Mouse (Mus musculus) midbrain, embryonic 10.5 days (tissue): Measurements from ENCODE around the gene Prtg. TPM values are rescaled to one million over a fixed set of nuclear protein-coding genes. Genes with fewer than 3 reads are reported as not detected.
A peak's percentile ranks its signal among the peaks of the same experiment; 100 is the strongest.

Experiments used
- DNase-seq: peaks from one replicate; pipeline ENCODE4 v3.0.0-alpha.2; 2017; ENCODE audit warnings: low spot score
- H3K27ac ChIP-seq: fragments of 300-500 bp; sonication (generic); replicated peaks from 2 replicates; pipeline ENCODE4 v1.5.1; 2016; ENCODE audit warnings: mild to moderate bottlenecking
- H3K27me3 ChIP-seq: fragments of 300-500 bp; sonication (generic); 2 replicates; pipeline ENCODE4 v1.6.1; 2016; ENCODE audit warnings: low read depth, mild to moderate bottlenecking; ENCODE audit not compliant: poor library complexity, severe bottlenecking
- H3K36me3 ChIP-seq: fragments of 300-500 bp; sonication (generic); 2 replicates; pipeline ENCODE4 v1.6.1; 2016; ENCODE audit warnings: mild to moderate bottlenecking, moderate library complexity
- H3K4me1 ChIP-seq: fragments of 300-500 bp; sonication (generic); 2 replicates; pipeline ENCODE4 v1.6.1; 2016
- H3K4me3 ChIP-seq: fragments of 300-500 bp; sonication (generic); 2 replicates; pipeline ENCODE4 v1.5.1; 2016; ENCODE audit warnings: mild to moderate bottlenecking, moderate library complexity
- H3K9me3 ChIP-seq: fragments of 300-500 bp; sonication (generic); replicated peaks from 2 replicates; pipeline ENCODE4 v1.6.1; 2016; ENCODE audit warnings: mild to moderate bottlenecking
- WGBS: fragments of 180-500 bp; shearing (Covaris S2); methylation state at CpG from one replicate; pipeline ENCODE4 v1.1.7; 2016; 5-methylcytosine and 5-hydroxymethylcytosine counted together
- polyA plus RNA-seq: library from polyadenylated mRNA; unstranded; fragments of >200 nt; fragmentation: Nextera tagmentation; extraction: Ambion mirVana; gene quantifications from 2 replicates; pipeline ENCODE4 v1.2.1, GENCODE M21; 2016

Prtg gene
- polyA plus RNA-seq, 1 experiment from 2014 or later, result 19.9 TPM

DNA sequence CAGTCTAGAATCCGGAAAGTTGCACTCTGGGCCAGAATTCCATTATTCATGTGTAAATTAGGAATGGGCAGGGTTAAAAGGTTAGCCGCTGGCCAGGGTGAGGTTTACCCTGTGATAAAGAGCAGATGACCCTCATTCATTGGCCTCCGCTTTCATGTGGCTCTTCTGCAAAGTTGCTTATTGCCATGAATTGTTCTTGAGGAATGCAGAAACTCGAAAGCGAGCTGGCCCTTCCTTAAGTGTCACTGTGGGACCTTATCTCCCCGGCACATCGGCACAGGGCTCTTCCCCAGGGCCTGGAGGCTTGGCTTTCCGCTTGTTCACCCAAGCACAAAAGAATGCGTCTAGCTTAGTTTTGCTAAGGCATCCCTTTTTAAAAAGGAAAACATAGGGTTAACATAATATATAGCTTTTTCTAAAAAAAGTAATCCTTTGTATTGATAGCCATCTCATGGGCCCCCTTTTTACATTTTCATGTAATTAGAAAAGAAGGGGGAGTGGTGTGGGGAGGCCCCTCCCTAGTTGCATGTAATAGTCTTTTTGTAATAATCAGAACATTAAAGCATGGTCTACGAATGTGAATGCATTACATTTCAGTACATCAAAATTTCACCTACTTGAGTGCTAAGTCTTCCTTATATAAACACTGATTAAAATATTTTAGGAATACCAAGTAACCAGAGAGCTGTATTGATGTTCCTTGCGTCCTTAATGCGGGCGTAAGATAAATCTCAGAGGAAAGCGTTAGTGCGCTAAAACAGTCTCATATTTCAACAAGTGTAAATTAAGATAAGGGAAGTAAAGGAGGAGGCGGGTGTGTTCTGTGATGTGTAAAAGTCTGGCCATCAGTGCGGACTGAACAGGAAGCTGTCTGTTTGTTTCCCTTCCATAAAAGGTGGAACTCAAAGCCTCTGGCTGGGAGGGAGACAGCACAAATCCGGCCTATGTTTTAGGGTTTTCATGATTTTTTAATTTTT, 6.2 kb downstream of the Prtg start:
- Histone ChIP-seq H3K4me3 (peak overlapping the region; percentile 78), H3K4me1 (peaks cover 70% of the 10 kb centered on the region), H3K9me3 (no peaks in the 10 kb centered on the region), H3K27ac (peak overlapping the region; percentile 79), H3K27me3 (no peaks in the 10 kb centered on the region), H3K36me3 (peaks cover 62% of the 10 kb centered on the region)
- DNase-seq, result peak; percentile 80
- WGBS, result 7% methylated on average over 18 of the region's 18 CpGs

DNA sequence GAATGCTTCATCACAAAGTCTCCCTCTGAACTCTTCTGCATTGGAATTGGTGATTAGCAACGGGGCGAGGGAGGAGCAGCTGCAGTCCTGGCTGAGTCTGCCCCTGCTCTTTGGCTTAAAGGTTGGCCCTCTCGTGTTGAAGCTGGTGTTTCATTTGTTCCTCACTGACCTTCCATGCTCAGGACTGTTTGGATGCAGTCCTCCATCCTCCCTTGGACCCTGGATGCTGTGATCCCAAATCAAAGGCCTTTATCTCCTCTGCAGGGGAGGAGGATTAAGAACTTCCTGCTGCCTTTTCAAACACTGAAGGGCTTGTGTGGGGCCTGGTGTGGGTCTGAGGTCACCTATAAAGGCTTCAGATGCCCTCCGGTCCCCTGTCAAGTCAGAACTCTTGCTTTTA, 18.8 kb downstream of the Prtg start:
- H3K4me1 ChIP-seq, result peaks cover 62% of the 10 kb centered on the region
- WGBS, result 6% methylated on average over 4 of the region's 4 CpGs
- peaks cover 58% of the 10 kb centered on the region for H3K36me3 ChIP-seq
- no peaks in the 10 kb centered on the region for H3K27me3 ChIP-seq
- peak overlapping the region; percentile 46 for H3K27ac ChIP-seq
- H3K4me3 ChIP-seq, result peak overlapping the region; percentile 20; the same call in 1 of the 2 replicates
- H3K9me3 ChIP-seq, result no peaks in the 10 kb centered on the region
- peak; percentile 70 for DNase-seq

DNA sequence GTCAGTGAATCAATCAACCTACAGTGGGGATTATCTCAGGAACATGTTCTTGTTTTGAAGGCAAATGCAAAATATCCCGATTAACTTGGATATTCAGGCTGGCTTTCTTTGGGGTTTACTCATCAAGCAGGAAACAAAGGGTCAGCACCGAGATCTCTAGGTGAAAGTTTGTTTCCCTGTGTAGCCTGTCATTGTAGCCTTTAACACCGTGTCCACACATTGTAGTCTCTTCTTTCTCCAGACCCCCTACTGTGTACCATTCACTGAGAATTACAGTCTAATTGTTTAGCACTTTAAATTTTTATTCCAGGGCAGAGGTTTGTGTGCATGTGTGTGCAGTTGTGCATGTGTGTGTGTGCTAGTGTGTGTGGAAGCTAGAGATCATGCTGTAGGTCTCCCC, 19.3 kb downstream of the Prtg start:
- WGBS, result 8% methylated on average over 3 of the region's 3 CpGs
- H3K36me3 ChIP-seq, result peaks cover 59% of the 10 kb centered on the region

DNA sequence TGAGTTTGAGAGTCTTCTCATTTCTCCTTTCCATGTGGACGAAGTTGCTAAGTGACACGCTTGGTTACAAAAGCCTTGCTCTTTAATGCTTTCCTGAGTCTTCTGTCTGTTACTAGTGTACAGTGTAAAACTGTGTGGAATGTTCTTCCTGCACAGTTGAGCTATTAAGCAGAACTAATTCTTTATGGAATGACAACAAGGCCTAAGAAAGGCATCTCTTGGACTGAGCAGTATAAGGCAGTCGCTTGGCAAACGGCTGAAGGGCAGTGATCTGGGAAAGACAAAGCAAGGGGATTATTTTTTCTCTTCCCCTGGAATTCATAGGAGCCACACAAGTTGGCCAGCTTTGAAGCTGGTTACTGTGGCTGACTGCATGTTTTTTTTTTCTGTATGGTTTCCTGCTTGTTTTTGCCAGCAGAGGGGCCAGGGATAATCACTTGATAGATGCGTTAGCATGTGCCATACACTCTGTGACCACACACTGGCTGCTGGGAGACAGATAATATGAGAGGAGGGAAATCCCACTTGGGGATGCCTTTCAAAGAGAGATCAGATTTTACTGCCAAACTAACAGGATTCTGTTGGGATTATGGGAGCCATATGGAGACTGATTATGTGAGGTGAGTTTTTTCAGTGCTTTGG, 22.1 kb downstream of the Prtg start:
- WGBS, result 59% methylated on average over 5 of the region's 5 CpGs
- no peak for DNase-seq
- Histone ChIP-seq H3K27ac (no peak overlapping the region), H3K27me3 (no peaks in the 10 kb centered on the region), H3K4me1 (peaks cover 69% of the 10 kb centered on the region), H3K4me3 (no peak overlapping the region), H3K36me3 (peaks cover 56% of the 10 kb centered on the region), H3K9me3 (no peaks in the 10 kb centered on the region)

More for the DNA sequence above, 19.3 kb downstream of the Prtg start:
- no peaks in the 10 kb centered on the region for H3K27me3 ChIP-seq
- no peaks in the 10 kb centered on the region for H3K9me3 ChIP-seq
- DNase-seq, result no peak
- H3K27ac ChIP-seq, result peak overlapping the region; percentile 46
- H3K4me3 ChIP-seq, result 0 out of 2 replicates have a peak overlapping the region, but pooled peaks have one; percentile 20
- H3K4me1 ChIP-seq, result peaks cover 61% of the 10 kb centered on the region

DNA sequence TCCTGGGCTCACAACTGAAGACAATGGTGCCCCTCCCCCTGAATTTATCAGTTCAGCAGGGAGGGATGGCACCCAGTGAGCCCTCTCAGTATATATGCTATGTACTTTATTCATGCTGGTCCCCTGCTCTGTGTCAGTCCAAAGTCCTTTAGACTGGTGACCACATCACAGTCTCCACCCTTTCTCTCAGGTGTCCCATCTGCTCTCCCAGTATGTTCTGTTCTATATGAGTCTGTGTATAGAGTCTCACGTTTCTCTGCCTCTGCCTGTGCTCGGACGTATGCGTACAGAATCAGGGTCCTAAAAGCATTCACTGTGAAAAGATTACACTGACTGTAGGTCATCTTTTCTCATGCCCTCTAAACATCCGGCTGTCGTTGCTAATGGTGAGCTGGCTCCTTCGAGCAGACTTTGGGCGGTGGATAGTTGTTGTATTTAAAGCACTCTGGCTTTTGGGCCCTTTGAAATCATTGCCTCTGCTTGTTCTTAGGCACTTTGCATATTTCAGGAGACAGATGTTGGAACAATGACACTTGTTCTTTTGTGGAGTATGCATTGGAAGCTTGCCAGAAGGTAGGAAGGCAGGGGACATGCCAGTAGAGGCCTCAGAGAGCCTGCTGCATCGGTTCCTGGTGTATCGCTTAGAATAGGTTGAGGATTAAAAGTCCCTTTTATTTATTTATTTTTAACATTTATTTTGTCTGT, 27.5 kb downstream of the Prtg start:
- peak overlapping the region; percentile 56 for H3K27ac ChIP-seq
- H3K36me3 ChIP-seq, result peaks cover 47% of the 10 kb centered on the region
- H3K27me3 ChIP-seq, result no peaks in the 10 kb centered on the region
- DNase-seq, result peak; percentile 17
- peaks cover 74% of the 10 kb centered on the region for H3K4me1 ChIP-seq
- no peaks in the 10 kb centered on the region for H3K9me3 ChIP-seq
- 44% methylated on average over 10 of the region's 10 CpGs for WGBS
- H3K4me3 ChIP-seq, result no peak overlapping the region

DNA sequence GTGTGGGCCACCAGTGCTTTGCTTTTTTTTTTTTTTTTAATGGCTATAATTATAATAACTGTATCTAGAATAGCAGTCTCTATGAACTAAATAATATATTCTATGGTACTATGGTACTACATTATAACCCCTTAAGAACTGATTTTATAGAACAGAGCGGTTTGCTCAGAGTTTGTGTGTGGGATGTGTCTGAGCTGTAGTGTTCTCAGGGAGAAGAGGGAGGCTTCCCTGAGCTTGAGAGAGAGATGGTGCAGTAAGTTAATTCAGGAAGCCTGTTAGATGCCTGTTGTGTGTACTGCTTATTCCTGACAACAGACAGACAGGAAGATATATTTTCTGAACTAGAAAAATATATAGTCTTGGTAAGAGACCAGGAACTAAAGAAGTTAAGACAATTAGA, 28.3 kb downstream of the Prtg start:
- no peak overlapping the region for H3K27ac ChIP-seq
- no peak for DNase-seq
- WGBS, result 88% methylated on average over 1 of the region's 1 CpGs

DNA sequence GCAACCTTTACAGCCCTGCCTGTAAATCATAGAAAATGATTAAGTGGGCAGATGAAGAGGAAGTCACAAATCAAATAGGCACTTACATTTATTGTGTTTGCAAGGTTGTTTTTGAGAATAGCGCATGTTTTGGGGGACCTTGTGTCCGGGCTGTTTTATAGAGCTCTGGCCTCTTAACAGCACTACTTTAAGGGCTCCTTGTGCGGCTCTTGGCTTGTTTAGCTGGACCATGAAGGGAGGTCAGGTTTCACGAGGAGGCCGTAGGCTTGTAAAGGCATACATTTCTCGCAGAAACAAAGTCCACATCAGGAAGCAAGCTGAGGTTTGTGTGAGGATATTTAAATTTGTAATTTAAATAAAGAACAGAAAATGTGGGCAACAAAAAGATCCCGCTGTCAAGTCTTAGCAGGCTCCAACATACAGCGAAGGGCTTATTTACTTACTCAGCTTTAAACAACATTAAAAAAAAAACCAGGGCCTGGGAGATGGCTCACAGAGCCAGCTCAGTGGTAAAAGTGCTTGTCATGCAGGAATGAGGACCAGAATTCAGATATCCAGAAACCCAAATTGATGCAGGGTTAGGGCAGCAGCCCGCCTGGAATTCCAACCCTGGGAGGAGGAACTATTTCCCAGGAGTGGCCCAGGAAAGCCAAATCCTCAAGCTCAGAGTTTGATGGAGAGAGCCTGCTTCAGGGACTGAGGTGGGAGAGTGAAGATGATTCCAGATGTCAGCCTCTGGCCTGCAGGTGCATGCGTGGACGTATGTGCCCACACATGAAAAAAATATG, 30.2 kb downstream of the Prtg start:
- no peak for DNase-seq
- no peaks in the 10 kb centered on the region for H3K27me3 ChIP-seq
- no peaks in the 10 kb centered on the region for H3K9me3 ChIP-seq
- peaks cover 65% of the 10 kb centered on the region for H3K4me1 ChIP-seq
- H3K4me3 ChIP-seq, result no peak overlapping the region
- peaks cover 52% of the 10 kb centered on the region for H3K36me3 ChIP-seq
- H3K27ac ChIP-seq, result no peak overlapping the region; the same call in 1 of the 2 replicates
- WGBS, result 70% methylated on average over 11 of the region's 11 CpGs

More for the DNA sequence above, 28.3 kb downstream of the Prtg start:
- H3K9me3 ChIP-seq, result no peaks in the 10 kb centered on the region
- peaks cover 66% of the 10 kb centered on the region for H3K4me1 ChIP-seq
- H3K27me3 ChIP-seq, result no peaks in the 10 kb centered on the region
- peaks cover 49% of the 10 kb centered on the region for H3K36me3 ChIP-seq
- no peak overlapping the region for H3K4me3 ChIP-seq

DNA sequence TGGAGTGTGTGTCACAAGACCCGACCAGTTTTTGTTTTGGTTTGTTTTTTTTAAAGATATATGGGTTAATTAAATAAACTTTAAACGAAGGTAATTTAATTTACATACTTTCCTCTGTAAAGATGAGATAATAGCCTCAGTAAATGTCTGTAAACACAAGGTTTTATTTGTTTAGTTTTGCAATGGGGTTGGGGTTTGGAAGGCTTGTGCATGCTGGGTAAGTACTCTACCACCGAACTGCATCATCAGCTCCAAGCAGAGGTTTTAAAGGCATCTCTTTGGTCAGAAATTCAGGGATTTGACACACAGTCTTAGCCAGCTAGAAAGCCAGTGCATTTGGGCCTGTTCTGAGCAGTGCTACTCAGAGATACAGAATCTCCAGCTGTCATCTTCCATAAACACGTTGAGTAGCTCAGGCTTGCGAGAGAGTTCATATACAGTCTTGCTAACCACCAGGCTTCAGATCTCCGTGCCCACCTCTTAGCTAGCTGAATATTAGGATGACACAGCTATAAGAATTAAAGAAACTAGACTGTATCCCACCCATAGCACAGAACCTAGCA, 31.0 kb downstream of the Prtg start:
- Histone ChIP-seq H3K4me1 (peaks cover 57% of the 10 kb centered on the region), H3K27ac (0 out of 2 replicates have a peak overlapping the region, but pooled peaks have one; percentile 9), H3K4me3 (no peak overlapping the region), H3K36me3 (peaks cover 52% of the 10 kb centered on the region), H3K27me3 (no peaks in the 10 kb centered on the region), H3K9me3 (no peaks in the 10 kb centered on the region)
- DNase-seq, result no peak
- 89% methylated on average over 6 of the region's 6 CpGs for WGBS

DNA sequence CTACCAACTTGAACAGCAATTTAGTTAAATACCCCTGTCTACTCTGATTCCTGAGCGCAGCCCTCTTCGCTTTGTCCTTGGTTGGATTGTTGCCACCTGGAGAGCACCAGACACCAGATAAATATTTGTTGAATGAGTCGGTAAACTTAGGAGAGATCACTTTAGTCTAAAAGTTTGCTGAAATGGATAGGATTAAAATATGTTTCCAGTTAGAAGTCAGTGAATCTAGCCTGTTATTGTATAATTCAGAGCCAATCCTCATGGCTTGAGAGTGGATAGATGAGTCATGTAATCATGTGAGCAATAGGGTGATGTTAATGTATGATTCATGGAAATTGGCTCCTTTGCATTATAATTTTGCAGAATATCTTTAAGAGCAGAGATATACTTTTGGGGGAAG, 31.6 kb downstream of the Prtg start:
- peaks cover 51% of the 10 kb centered on the region for H3K4me1 ChIP-seq
- H3K27me3 ChIP-seq, result no peaks in the 10 kb centered on the region
- H3K4me3 ChIP-seq, result no peak overlapping the region
- WGBS, result 86% methylated on average over 3 of the region's 3 CpGs
- no peaks in the 10 kb centered on the region for H3K9me3 ChIP-seq
- H3K27ac ChIP-seq, result 0 out of 2 replicates have a peak overlapping the region, but pooled peaks have one; percentile 9
- H3K36me3 ChIP-seq, result peaks cover 55% of the 10 kb centered on the region
- DNase-seq, result no peak

DNA sequence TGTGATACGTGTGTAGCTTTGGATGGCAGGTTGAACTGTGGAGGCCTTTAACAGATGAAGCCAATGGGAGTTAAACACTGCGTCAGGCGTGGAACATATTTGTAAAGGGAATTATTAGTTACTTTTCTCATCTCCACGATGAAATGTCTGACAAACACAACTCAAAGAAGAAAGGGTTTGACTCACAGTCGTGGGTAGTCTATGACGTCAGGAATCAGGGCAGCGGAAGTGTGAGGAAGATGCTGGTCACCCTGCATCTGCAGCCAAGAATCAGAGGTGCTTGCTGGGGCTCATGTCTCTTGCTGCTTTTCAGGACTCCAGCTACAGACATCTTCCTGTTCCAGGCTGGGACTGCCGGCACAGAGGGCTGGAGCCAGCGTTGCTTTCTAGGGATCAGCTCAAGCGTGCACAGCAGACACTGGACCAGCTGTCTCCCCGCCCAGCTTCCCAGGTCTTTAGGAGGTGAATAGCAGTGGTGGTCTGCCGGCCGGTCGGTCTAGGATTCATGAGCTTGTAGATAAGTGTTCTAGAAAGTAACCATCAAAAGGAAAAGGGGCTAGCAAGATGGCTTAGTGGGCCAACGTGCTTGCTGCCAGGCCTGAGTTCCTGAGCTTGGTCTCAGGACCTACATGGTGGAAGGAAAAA, 32.8 kb downstream of the Prtg start:
- WGBS, result 88% methylated on average over 15 of the region's 15 CpGs
- H3K4me3 ChIP-seq, result no peak overlapping the region
- H3K4me1 ChIP-seq, result peaks cover 39% of the 10 kb centered on the region
- DNase-seq, result no peak
- no peaks in the 10 kb centered on the region for H3K27me3 ChIP-seq
- peaks cover 68% of the 10 kb centered on the region for H3K36me3 ChIP-seq
- no peaks in the 10 kb centered on the region for H3K9me3 ChIP-seq
- no peak overlapping the region for H3K27ac ChIP-seq

DNA sequence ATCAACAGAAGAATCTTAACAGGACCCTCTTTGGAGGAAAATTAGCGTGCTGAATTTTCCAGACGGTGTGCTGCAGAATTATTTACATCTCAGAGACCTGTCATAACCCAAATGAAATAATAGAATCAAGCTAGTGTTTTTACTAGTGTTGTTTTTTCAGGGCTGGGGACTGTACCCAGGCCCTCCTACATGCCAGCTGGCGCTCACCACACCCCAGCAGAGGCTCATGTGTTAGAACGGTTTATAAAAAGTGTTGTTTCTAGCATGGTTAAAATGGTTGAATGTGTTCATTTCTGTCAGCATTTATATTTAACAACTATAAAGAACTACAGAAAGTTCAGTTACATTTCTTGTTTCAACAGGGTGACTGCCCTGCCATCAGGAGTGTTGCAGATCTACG, 37.8 kb downstream of the Prtg start:
- peaks cover 99% of the 10 kb centered on the region for H3K36me3 ChIP-seq
- H3K9me3 ChIP-seq, result peaks cover 6% of the 10 kb centered on the region; the same call in 1 of the 2 replicates
- H3K27ac ChIP-seq, result no peak overlapping the region
- no peaks in the 10 kb centered on the region for H3K4me1 ChIP-seq
- WGBS, result 96% methylated on average over 5 of the region's 5 CpGs
- no peaks in the 10 kb centered on the region for H3K27me3 ChIP-seq
- H3K4me3 ChIP-seq, result no peak overlapping the region
- DNase-seq, result no peak
